In genomic region chr17:29045741-29046530, GRCm38 (mm10) we compare ENCODE assay signal across 1 mouse cellular context.
TF ChIP-seq lines count a peak whose summit lies in the region.

No protein-coding gene starts in this region.

TF ChIP-seq in MEL, 35 proteins besides CTCF, POLR2A, EP300 and RAD21 (continued from another document):
- TF ChIP-seq ZC3H11A (IDR thresholded peaks at IDR 0.05; ENCODE audit: low read depth, low read length) (no peak), SMC3 (IDR thresholded peaks at IDR 0.05; ENCODE audit: low read depth, low read length) (no peak), BHLHE40 (IDR thresholded peaks at IDR 0.05; ENCODE audit: borderline replicate concordance, low read depth, low read length) (no peak), POLR2AphosphoS2 (IDR thresholded peaks at IDR 0.05; ENCODE audit: low read length) (peak; percentile 70; the same call in 1 of the 2 replicates), ELF1 (IDR thresholded peaks at IDR 0.05; ENCODE audit: low read depth, low read length) (no peak), TBP (IDR thresholded peaks at IDR 0.05; ENCODE audit: low read depth, low read length) (no peak), HCFC1 (IDR thresholded peaks at IDR 0.05; ENCODE audit: low read depth, low read length) (no peak), CHD1 (IDR thresholded peaks at IDR 0.05; ENCODE audit: low read depth, low read length) (no peak), JUND (IDR thresholded peaks at IDR 0.05; ENCODE audit: low read depth, low read length) (no peak), E2F4 (IDR thresholded peaks at IDR 0.05; ENCODE audit: borderline replicate concordance, low read depth, low read length) (no peak), MXI1 (IDR thresholded peaks at IDR 0.05; ENCODE audit: low read depth, low read length) (peak; percentile 26; the same call in 1 of the 2 replicates), MAX (IDR thresholded peaks at IDR 0.05; ENCODE audit: low read length) (no peak), GABPA (IDR thresholded peaks at IDR 0.05; ENCODE audit: low read depth, low read length) (no peak), NELFE (IDR thresholded peaks at IDR 0.05; ENCODE audit: low read depth, low read length) (0 out of 2 replicates have a peak, but pooled peaks have one; percentile 20), MAZ (IDR thresholded peaks at IDR 0.05; ENCODE audit: low read depth, low read length) (no peak), SIN3A (IDR thresholded peaks at IDR 0.05; ENCODE audit: low read length) (no peak), GATA1 (IDR thresholded peaks at IDR 0.05; ENCODE audit: low read depth, low read length) (peak; percentile 38; the same call in 1 of the 2 replicates), USF1 (IDR thresholded peaks at IDR 0.05; ENCODE audit: low read depth, low read length) (no peak), KAT2A (conservative IDR thresholded peaks at IDR 0.05; ENCODE audit: low read depth, low read length) (no peak), RCOR1 (IDR thresholded peaks at IDR 0.05; ENCODE audit: low read depth, low read length) (peak; percentile 82), ZKSCAN1 (IDR thresholded peaks at IDR 0.05; ENCODE audit: low read depth, low read length) (no peak)
